Mouse (Mus musculus): Measurements from ENCODE around the gene Trim28. TPM values are rescaled to one million over a fixed set of nuclear protein-coding genes. Genes with fewer than 3 reads are reported as not detected.

Gene Trim28
- total RNA-seq, 2 experiments from 2014 or later, result 238 to 253 TPM

GRCm38 (mm10) chr7:13039181-13039580, 40.3 kb downstream of the Trim28 start:
- peak overlapping the region; percentile 99 for H3K27ac ChIP-seq
- DNase-seq (ENCODE audit: low spot score in 2 of 2), result no peak
- peak overlapping the region; percentile 69; the same call in 1 of the 2 replicates for H3K4me3 ChIP-seq
- TF ChIP-seq CTCF (conservative IDR thresholded peaks at IDR 0.05), result no peak

DNA sequence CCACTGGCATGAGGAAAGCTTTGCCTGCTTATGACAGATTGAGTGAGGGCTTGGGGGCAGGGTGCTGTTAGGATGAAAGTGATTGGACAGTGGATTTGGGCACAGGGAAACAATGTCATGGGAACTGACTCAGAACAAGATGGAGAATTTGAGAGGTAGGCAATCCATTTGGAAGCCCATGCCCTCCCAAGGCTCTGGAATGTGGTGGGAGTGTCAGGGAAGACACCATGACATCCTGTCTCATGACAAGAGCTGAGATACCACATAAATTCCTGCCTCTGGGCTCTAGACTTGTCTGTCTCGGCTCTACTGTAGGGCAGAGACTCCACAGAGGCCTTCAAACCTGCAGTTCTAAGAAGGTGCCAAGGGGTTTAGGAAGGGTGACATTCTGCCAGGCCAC, 42.3 kb downstream of the Trim28 start:
- no peak overlapping the region for H3K27ac ChIP-seq
- DNase-seq (ENCODE audit: low spot score in 2 of 2), result no peak
- no peak overlapping the region for H3K4me3 ChIP-seq
- no peak for TF ChIP-seq CTCF (conservative IDR thresholded peaks at IDR 0.05)

DNA sequence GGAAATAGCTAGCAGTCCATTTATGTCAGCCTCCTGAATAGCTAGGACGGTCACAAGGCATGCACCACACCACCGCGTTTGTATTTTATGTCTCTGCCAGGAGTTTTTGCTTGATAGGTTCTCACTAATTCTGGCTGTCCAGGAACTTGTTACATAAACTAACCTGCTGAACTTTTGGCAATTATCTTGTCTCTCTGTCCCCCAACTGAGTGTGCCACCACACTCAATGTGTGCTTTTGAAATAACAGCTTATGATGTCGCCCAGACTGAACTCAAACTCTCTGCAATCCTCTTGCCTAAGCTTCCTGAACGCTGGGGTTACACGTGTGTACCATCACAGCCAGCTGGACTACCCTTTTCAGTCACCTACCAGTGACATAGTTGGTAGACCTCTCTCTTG, 43.6 kb downstream of the Trim28 start:
- Histone ChIP-seq H3K27ac (no peak overlapping the region), H3K4me3 (no peak overlapping the region)
- no peak for TF ChIP-seq CTCF (conservative IDR thresholded peaks at IDR 0.05)
- DNase-seq (ENCODE audit: low spot score in 2 of 2), result no peak

- Histone ChIP-seq H3K27ac (peak overlapping the region; percentile 90), H3K4me3 (peak overlapping the region; percentile 64)
- no peak for DNase-seq (ENCODE audit: low spot score in 2 of 2)
- TF ChIP-seq CTCF (conservative IDR thresholded peaks at IDR 0.05), result no peak
These were observed 44.2 kb downstream of the Trim28 start for GRCm38 (mm10) chr7:13043120-13043444.

DNA sequence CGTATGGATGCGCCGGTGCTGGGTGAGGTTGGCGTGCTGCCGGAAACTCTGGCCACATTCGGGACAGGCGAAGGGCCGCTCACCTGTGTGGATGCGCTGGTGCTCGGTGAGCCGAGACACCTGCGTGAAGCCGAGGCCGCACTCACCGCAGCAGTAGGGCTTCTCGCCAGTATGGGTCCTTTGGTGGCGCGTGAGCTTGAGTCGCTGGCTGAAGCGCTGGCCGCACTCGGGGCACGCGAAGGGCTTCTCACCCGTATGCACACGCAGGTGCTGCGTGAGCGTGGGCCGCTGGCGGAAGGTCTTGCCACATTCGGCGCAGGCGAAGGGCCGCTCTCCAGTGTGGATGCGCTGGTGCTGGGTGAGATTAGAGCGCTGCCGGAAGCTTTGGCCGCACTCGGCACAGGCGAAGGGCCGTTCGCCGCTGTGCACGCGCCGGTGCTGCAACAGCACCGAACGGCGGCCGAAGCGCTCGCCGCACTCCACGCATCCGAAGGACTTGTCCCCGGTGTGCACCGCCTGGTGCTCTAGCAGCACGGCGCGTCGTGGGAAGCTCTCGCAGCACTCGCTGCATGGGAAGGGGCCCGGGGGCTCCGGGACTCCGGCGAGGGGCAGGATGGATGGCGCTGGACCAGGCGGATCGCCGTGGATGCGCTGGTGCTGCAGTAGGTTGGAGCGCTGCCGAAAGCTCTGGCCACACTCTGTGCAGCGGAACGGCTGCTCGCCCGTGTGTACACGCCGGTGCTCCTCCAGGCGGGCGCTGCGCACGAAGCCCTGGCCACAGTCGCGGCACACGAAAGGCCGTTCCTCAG, 44.7 kb downstream of the Trim28 start:
- Histone ChIP-seq H3K4me3 (peak overlapping the region; percentile 64), H3K27ac (peak overlapping the region; percentile 90)
- no peak for TF ChIP-seq CTCF (conservative IDR thresholded peaks at IDR 0.05)
- no peak for DNase-seq (ENCODE audit: low spot score in 2 of 2)

DNA sequence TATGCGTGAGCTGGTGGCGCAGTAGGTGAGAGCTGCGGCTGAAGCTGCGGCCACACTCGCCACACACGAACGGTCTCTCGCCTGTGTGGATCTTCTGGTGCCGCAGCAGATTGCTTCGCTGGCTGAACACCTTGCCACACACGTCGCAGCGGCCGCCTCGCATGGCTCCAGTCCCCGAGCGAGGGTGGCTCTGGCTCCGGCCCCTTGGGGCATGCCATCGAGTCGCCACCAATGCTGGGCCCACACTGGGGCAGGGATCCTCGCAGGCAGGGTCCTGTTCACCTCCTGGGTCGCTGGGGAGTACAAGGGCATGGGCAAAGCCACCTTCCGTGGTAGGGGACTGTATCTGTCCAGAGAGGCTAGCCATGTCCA, 45.3 kb downstream of the Trim28 start:
- no peak for TF ChIP-seq CTCF (conservative IDR thresholded peaks at IDR 0.05)
- peak overlapping the region; percentile 90 for H3K27ac ChIP-seq
- peak overlapping the region; percentile 64 for H3K4me3 ChIP-seq
- DNase-seq (ENCODE audit: low spot score in 2 of 2), result no peak

GRCm38 (mm10) chr7:13046084-13046483, 47.2 kb downstream of the Trim28 start:
- no peak overlapping the region for H3K4me3 ChIP-seq
- no peak for DNase-seq (ENCODE audit: low spot score in 2 of 2)
- TF ChIP-seq CTCF (conservative IDR thresholded peaks at IDR 0.05), result peak; percentile 80
- H3K27ac ChIP-seq, result no peak overlapping the region

DNA sequence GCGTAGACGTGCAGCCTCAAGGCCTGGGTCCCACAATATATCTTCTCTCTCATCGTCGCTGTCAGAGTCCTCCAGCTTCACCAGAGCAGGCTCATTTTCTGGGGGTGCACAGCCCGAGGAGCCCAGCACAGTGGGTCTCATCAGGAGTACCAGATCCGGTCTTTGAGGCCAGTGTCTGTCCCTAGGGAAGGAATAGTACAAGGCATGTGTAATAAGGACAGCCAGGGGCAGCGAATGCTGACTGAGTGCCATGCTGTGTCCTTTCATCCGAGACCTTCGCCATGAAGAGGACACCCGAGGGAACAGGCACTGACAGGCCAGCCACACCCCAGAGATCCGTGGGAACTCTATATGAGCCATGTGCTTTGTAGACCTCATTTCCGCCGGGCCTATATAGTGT, 54.1 kb downstream of the Trim28 start:
- peak in 1 of 2 experiments; percentile 9 for DNase-seq (ENCODE audit: low spot score in 2 of 2)
- H3K4me3 ChIP-seq, result no peak overlapping the region

DNA sequence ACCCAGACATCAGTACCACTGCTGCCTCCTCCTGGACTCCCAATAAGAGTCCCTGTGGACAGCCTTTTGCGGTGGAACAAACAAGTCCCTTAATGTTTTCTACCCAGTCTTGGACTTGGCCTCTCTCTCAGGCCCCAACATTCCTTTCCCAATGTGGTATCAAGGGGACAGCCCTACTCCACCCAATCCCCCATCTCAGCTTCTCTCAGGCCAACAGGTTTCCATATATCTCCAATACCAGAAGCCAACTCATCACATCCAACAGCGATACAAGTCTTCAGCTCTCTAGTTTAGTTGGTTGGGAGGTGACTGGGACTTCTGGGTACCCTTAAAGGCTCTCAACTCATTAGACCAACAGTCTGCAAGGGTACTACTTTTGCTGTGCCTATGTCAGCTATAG, 54.6 kb downstream of the Trim28 start:
- no peak for TF ChIP-seq CTCF (conservative IDR thresholded peaks at IDR 0.05)
- Histone ChIP-seq H3K27ac (peak overlapping the region; percentile 99; the same call in 1 of the 2 replicates), H3K4me3 (peak overlapping the region; percentile 84)
- DNase-seq (ENCODE audit: low spot score in 2 of 2), result no peak

More for the DNA sequence above, 54.1 kb downstream of the Trim28 start:
- no peak for TF ChIP-seq CTCF (conservative IDR thresholded peaks at IDR 0.05)
- no peak overlapping the region for H3K27ac ChIP-seq

DNA sequence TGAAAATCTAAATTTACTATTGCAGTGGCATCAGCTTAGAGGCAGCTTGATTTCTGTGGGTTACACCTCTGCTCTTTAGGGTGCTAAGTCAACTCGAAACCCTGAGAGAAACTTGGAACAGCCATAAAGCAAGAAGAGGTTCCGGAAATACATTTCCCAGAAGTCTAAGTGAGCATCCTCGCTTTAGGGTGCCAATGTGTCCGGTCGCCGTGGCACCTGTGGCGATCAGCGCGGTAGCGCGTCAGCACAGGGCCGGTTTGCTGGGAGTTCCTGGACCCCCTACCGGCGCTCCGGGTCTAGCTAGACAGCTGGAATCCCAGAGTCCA, 55.0 kb downstream of the Trim28 start:
- Histone ChIP-seq H3K4me3 (peak overlapping the region; percentile 84), H3K27ac (peak overlapping the region; percentile 99)
- TF ChIP-seq CTCF (conservative IDR thresholded peaks at IDR 0.05), result no peak
- no peak for DNase-seq (ENCODE audit: low spot score in 2 of 2)

- peak; percentile 94 to 98 for DNase-seq (ENCODE audit: low spot score in 2 of 2)
- Histone ChIP-seq H3K27ac (peak within 1 kb of the TSS; percentile 99), H3K4me3 (peak within 1 kb of the TSS; percentile 84)
- TF ChIP-seq CTCF (conservative IDR thresholded peaks at IDR 0.05), result peak; percentile 31; the same call in 1 of the 2 replicates
These were observed 55.5 kb downstream of the Trim28 start, which contains the start of gene Mzf1 for GRCm38 (mm10) chr7:13054287-13055010. Gene Mzf1 (minus strand): TSS chr7:13054764.

DNA sequence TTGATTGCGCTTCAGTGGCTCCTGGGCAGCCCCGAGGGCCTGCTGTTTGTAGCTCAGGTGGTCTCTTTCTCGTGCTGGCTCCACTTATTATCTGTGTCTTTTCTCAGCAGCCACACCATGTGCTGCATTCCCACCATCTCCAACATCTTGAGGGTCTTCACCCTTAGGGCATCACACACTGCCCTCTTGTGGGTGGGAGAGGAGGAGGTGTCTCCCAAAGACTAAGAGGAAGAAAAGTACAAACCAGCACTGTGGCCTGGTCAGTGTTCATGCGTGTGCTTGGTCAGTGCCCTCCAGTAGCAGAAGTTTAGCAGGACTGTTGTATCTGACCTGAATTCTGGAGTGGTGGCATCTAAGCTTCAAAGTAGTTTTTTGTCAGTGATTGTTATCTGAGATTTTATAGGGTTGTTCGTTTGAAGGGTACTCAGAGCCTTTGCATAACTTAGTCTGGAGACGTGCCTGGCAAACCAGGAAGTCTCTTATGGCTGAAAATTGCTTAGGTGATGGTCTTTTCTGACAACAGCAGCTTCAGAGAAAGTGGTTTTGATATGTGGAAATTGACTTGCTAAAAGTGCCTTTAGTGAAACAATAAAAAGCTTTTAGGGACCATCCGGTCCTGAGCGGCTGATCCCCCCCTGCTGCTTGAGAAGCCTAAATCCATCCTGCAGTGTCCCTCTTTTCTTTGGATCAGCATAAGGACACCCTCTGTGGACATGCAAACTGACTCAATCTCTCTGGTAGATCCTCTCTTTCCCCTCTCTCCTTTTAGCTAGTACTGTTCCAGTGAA, 58.2 kb downstream of the Trim28 start:
- no peak for DNase-seq (ENCODE audit: low spot score in 2 of 2)
- Histone ChIP-seq H3K27ac (no peak overlapping the region), H3K4me3 (no peak overlapping the region)
- peak; percentile 47 for TF ChIP-seq CTCF (conservative IDR thresholded peaks at IDR 0.05)

DNA sequence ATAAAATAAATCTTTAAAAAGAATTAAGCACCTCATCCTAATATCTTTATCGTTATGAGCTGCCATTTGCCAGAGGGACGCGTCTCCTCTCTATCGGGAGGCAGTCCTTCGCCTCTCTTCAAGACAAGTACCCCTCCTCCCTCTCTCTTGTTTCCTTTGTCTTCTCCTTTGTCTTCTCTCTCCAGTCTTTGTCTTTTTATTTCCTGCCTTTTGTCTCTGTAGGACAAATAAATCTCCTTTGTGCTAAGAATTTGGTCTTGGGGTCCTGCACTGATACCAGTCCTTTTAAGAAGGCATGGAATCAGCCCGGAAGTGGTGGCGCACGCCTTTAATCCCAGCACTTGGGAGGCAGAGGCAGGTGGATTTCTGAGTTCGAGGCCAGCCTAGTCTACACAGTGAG, 60.6 kb downstream of the Trim28 start:
- TF ChIP-seq CTCF (conservative IDR thresholded peaks at IDR 0.05), result no peak
- Histone ChIP-seq H3K4me3 (no peak overlapping the region), H3K27ac (no peak overlapping the region)
- no peak for DNase-seq (ENCODE audit: low spot score in 2 of 2)
